ENCODE assay signal across 23 mouse cellular contexts in the genomic region with DNA sequence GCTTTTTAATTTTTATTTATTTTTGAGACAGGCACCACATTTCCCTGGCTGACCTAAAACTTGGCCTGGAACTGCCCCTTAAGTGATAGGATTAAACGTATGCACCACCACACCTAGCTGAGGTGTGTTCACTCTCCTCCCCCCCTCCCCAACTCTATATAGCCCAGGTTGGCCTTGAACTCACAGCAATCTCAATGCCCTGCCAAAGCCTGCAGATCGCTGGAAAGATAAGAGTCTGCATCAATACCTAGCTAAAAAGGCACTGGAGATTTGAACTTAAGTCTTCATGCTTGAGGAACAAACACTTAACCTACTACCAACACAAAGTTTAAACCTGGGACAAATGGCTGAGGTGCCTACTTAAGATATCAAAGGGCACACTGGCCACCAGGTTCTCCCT.
"Had no signal": no experiment of that assay in that cellular context is flagged by ENCODE, and none has a peak within 500 bp of the region (broad histone marks: within the 10 kb centered on the region; RNA-seq: fewer than 3 reads in every experiment).

No protein-coding gene starts in this region.

- H3K27ac ChIP-seq: heart, embryonic 10.5 days; hindbrain, embryonic 12.5 days; hindbrain, embryonic 15.5 days; hindbrain, postnatal 0 days; kidney, postnatal 0 days; limb, embryonic 13.5 days; limb, embryonic 15.5 days; liver, embryonic 12.5 days; liver, embryonic 14.5 days had no signal

- H3K4me3 ChIP-seq: heart, embryonic 10.5 days; heart, embryonic 12.5 days; hindbrain, embryonic 12.5 days; hindbrain, embryonic 15.5 days; kidney, embryonic 15.5 days; limb, embryonic 13.5 days; limb, embryonic 15.5 days; liver, embryonic 12.5 days had no signal

- ATAC-seq: hindbrain, postnatal 0 days; intestine, embryonic 16.5 days; liver, embryonic 12.5 days had no signal

- H3K36me3 ChIP-seq: heart, embryonic 12.5 days; hindbrain, embryonic 12.5 days; hindbrain, embryonic 15.5 days; kidney, embryonic 15.5 days; limb, embryonic 13.5 days; limb, embryonic 15.5 days; liver, embryonic 12.5 days had no signal

- H3K27me3 ChIP-seq: heart, embryonic 12.5 days; hindbrain, embryonic 12.5 days; hindbrain, embryonic 15.5 days; kidney, embryonic 15.5 days; limb, embryonic 13.5 days; limb, embryonic 15.5 days had no signal

- H3K9me3 ChIP-seq: heart, embryonic 10.5 days; hindbrain, embryonic 12.5 days; hindbrain, embryonic 15.5 days; kidney, embryonic 15.5 days; limb, embryonic 13.5 days; limb, embryonic 15.5 days; liver, embryonic 12.5 days had no signal

- H3K9ac ChIP-seq: heart, embryonic 12.5 days; hindbrain, embryonic 12.5 days; hindbrain, embryonic 15.5 days; kidney, embryonic 15.5 days; limb, embryonic 13.5 days; limb, embryonic 15.5 days; liver, embryonic 12.5 days; liver, embryonic 14.5 days had no signal

- H3K4me2 ChIP-seq: heart, embryonic 12.5 days; hindbrain, embryonic 12.5 days; hindbrain, embryonic 15.5 days; kidney, embryonic 15.5 days; limb, embryonic 13.5 days; limb, embryonic 15.5 days; liver, embryonic 12.5 days had no signal

- DNase-seq: gastrocnemius, postnatal 14 days; gastrocnemius, postnatal 36 days; heart, adult 18-20 months; heart, postnatal 10 days; kidney, adult 11 months; kidney, adult 2 months; kidney, adult 9 months; kidney, postnatal 14 days; layer of hippocampus, adult 9-11 months; layer of hippocampus, postnatal 36 days; left cerebral cortex, postnatal 4 days had no signal
